Mouse (Mus musculus) midbrain, postnatal 0 days (tissue): ENCODE results near the gene Zfp874a. TPM values are rescaled to one million over a fixed set of nuclear protein-coding genes. Genes with fewer than 3 reads are reported as not detected.
"Not testable (repeated sequence)": the region's sequence is repeated elsewhere in the genome, so short reads cannot be mapped to it uniquely, and the experiment has no call there.

Experiments used
- ATAC-seq: fragments of 200-750 bp; cut with Nextera tagmentation; 2 replicates; pipeline ENCODE4 v1.8.0; 2017; ENCODE audit warnings: moderate number of reproducible peaks, mild to moderate bottlenecking, moderate TSS enrichment, moderate library complexity; ENCODE audit not compliant: low FRiP score
- DNase-seq: peaks from one replicate; pipeline ENCODE4 v3.0.0-alpha.2; 2015; ENCODE audit warnings: low spot score
- H3K27ac ChIP-seq: fragments of 300-500 bp; sonication (generic); 2 replicates; pipeline ENCODE4 v1.5.1; 2014; ENCODE audit warnings: low read depth, mild to moderate bottlenecking, low read length, mixed read lengths
- H3K27me3 ChIP-seq: fragments of 300-500 bp; sonication (generic); 2 replicates; pipeline ENCODE4 v1.6.1; 2014; ENCODE audit warnings: low read length, control low read depth, mixed read lengths; ENCODE audit not compliant: insufficient read depth
- H3K36me3 ChIP-seq: fragments of 300-500 bp; sonication (generic); 2 replicates; pipeline ENCODE4 v1.6.1; 2014; ENCODE audit warnings: low read length, control low read depth, mixed read lengths; ENCODE audit not compliant: insufficient read depth
- H3K4me1 ChIP-seq: fragments of 300-500 bp; sonication (generic); 2 replicates; pipeline ENCODE4 v1.6.1; 2014; ENCODE audit warnings: mild to moderate bottlenecking, control low read depth, antibody characterized with exemption, low read length, mixed read lengths; ENCODE audit not compliant: insufficient read depth
- H3K4me2 ChIP-seq: fragments of 300-500 bp; sonication (generic); 2 replicates; pipeline ENCODE4 v1.6.1; 2014; ENCODE audit warnings: low read depth, mild to moderate bottlenecking, low read length, mixed read lengths; ENCODE audit not compliant: poor library complexity, severe bottlenecking
- H3K4me3 ChIP-seq: fragments of 300-500 bp; sonication (generic); 2 replicates; pipeline ENCODE4 v1.5.1; 2014; ENCODE audit warnings: low read depth, mild to moderate bottlenecking, low read length, moderate library complexity
- H3K9ac ChIP-seq: fragments of 300-500 bp; sonication (generic); replicated peaks from 2 replicates; pipeline ENCODE4 v1.6.1; 2014; ENCODE audit warnings: mild to moderate bottlenecking, low read length, moderate library complexity, mixed read lengths; ENCODE audit not compliant: poor library complexity, severe bottlenecking
- H3K9me3 ChIP-seq: fragments of 300-500 bp; sonication (generic); 2 replicates; pipeline ENCODE4 v1.6.1; 2016; ENCODE audit warnings: low read length, control low read depth
- CTCF ChIP-seq: IDR thresholded peaks from 2 replicates; pipeline ENCODE4 v1.5.1; 2016; ENCODE audit warnings: antibody characterized with exemption, mild to moderate bottlenecking
- WGBS: fragments of 180-500 bp; shearing (Covaris S2); extraction: QIAGEN DNeasy Blood & Tissue Kit; methylation state at CpG from one replicate; pipeline ENCODE4 v1.1.7; 2014; 5-methylcytosine and 5-hydroxymethylcytosine counted together
- polyA plus RNA-seq: library from polyadenylated mRNA; unstranded; fragments of >200 nt; fragmentation: Nextera tagmentation; extraction: Ambion mirVana; gene quantifications from 2 replicates; pipeline ENCODE4 v1.2.1, GENCODE M21; 2015
- total RNA-seq: library from RNA; depleted of rRNA; stranded (reverse); fragments of >200 nt; gene quantifications from 2 replicates; pipeline ENCODE4 v1.2.3, GENCODE M21; 2014; rRNA removed

Gene Zfp874a
- total and polyA plus RNA-seq, 2 experiments from 2014 or later: 3.9 to 4.7 TPM

- no peak for ATAC-seq
- Histone ChIP-seq H3K9ac (no peak overlapping the region), H3K4me3 (no peak overlapping the region), H3K4me1 (no peaks in the 10 kb centered on the region), H3K27me3 (no peaks in the 10 kb centered on the region), H3K4me2 (no peak overlapping the region), H3K27ac (no peak overlapping the region), H3K36me3 (no peaks in the 10 kb centered on the region), H3K9me3 (no peaks in the 10 kb centered on the region)
- TF ChIP-seq CTCF: no peak
- WGBS: 79% methylated on average over 6 of the region's 6 CpGs
- no peak for DNase-seq
Measured at GRCm38 (mm10) chr13:67415759-67416158, 35.7 kb downstream of the Zfp874a start.

- H3K27me3 ChIP-seq, ATAC-seq: not testable (repeated sequence)
Measured at GRCm38 (mm10) chr13:67413634-67414033, 37.8 kb downstream of the Zfp874a start.

GRCm38 (mm10) chr13:67399183-67399903 lies 52.1 kb downstream of the Zfp874a start, which contains the start of gene Zfp429:
Zfp429 (minus strand) TSS chr13:67399819.
- ATAC-seq: peak; percentile 91
- not testable (repeated sequence) for H3K36me3 ChIP-seq, H3K27me3 ChIP-seq, H3K9me3 ChIP-seq, H3K4me1 ChIP-seq, H3K27ac ChIP-seq
- 5% methylated on average over 14 of the region's 16 CpGs for WGBS
- H3K4me2 ChIP-seq: peak within 1 kb of the TSS; percentile 61
- DNase-seq: peak; percentile 75
- H3K4me3 ChIP-seq: peak within 1 kb of the TSS; percentile 56
- H3K9ac ChIP-seq: peak within 1 kb of the TSS; percentile 30

More at GRCm38 (mm10) chr13:67413634-67414033, 37.8 kb downstream of the Zfp874a start:
- peak; percentile 3 for DNase-seq
- not testable (repeated sequence) for H3K9me3 ChIP-seq, H3K36me3 ChIP-seq, H3K9ac ChIP-seq, H3K4me1 ChIP-seq, H3K27ac ChIP-seq, H3K4me3 ChIP-seq, H3K4me2 ChIP-seq
- 63% methylated on average over 3 of the region's 3 CpGs for WGBS
- peak; percentile 61 for TF ChIP-seq CTCF

- H3K36me3 ChIP-seq, H3K4me1 ChIP-seq, ATAC-seq, H3K27ac ChIP-seq, H3K9ac ChIP-seq, H3K27me3 ChIP-seq, H3K9me3 ChIP-seq, H3K4me2 ChIP-seq, DNase-seq, H3K4me3 ChIP-seq: not testable (repeated sequence)
- WGBS: 74% methylated on average over 3 of the region's 3 CpGs
Measured at GRCm38 (mm10) chr13:67376255-67376654, 75.2 kb downstream of the Zfp874a start.

- not testable (repeated sequence) for H3K9ac ChIP-seq
- WGBS: 24% methylated on average over 13 of the region's 15 CpGs
- peak; percentile 82 for ATAC-seq
Measured at GRCm38 (mm10) chr13:67375050-67375911, 76.1 kb downstream of the Zfp874a start, which contains the start of the genes Gm28041 and Zfp456. Gm28041 (minus strand) TSS chr13:67375733. Zfp456 (minus strand) TSS chr13:67375810.

More at GRCm38 (mm10) chr13:67375050-67375911, 76.1 kb downstream of the Zfp874a start, which contains the start of the genes Gm28041 and Zfp456:
- Histone ChIP-seq H3K4me3 (peak within 1 kb of the TSS; percentile 35), H3K4me2 (peak within 1 kb of the TSS; percentile 53)
- not testable (repeated sequence) for H3K9me3 ChIP-seq, H3K36me3 ChIP-seq, H3K4me1 ChIP-seq, H3K27ac ChIP-seq, H3K27me3 ChIP-seq
- peak; percentile 48 for DNase-seq

Other genes with a start within 250 kb of the Zfp874a start
- 13.0 and 15.7 TPM in 2 replicates for gene Zfp458, start 173.2 kb downstream of the Zfp874a start, total RNA-seq
- 3.6 and 3.7 TPM in 2 replicates for gene Zfp458, start 173.2 kb downstream of the Zfp874a start, polyA plus RNA-seq
- 1.3 and 2.8 TPM in 2 replicates for gene Zfp457, start 145.1 kb downstream of the Zfp874a start, total RNA-seq
- 0.44 and 0.49 TPM in 2 replicates for gene Zfp457, start 145.1 kb downstream of the Zfp874a start, polyA plus RNA-seq
- 2.5 and 2.6 TPM in 2 replicates for gene Zfp595, start 119.1 kb downstream of the Zfp874a start, total RNA-seq
- 0.48 and 0.60 TPM in 2 replicates for gene Zfp595, start 119.1 kb downstream of the Zfp874a start, polyA plus RNA-seq
- gene Gm28044, start 91.1 kb downstream of the Zfp874a start, total RNA-seq: not detected in 2 replicates
- not detected in 2 replicates for gene Gm28044, start 91.1 kb downstream of the Zfp874a start, polyA plus RNA-seq
- gene Zfp953, start 91.0 kb downstream of the Zfp874a start, total RNA-seq: 0.71 and 1.3 TPM in 2 replicates
- gene Zfp953, start 91.0 kb downstream of the Zfp874a start, polyA plus RNA-seq: 0.13 and 0.22 TPM in 2 replicates
- gene Gm28041, start 75.9 kb downstream of the Zfp874a start, total RNA-seq: 2.9 TPM in 1 of 2 replicates, not detected in the other
- gene Gm28041, start 75.9 kb downstream of the Zfp874a start, polyA plus RNA-seq: not detected in 2 replicates
- gene Zfp456, start 75.8 kb downstream of the Zfp874a start, total RNA-seq: 0.94 and 1.2 TPM in 2 replicates
- gene Zfp456, start 75.8 kb downstream of the Zfp874a start, polyA plus RNA-seq: 0.13 and 0.19 TPM in 2 replicates
- gene Zfp429, start 51.8 kb downstream of the Zfp874a start, total RNA-seq: 1.7 and 2.5 TPM in 2 replicates
- gene Zfp429, start 51.8 kb downstream of the Zfp874a start, polyA plus RNA-seq: 0.89 and 1.1 TPM in 2 replicates
- 1.3 and 6.0 TPM in 2 replicates for gene Zfp459, start 30.2 kb downstream of the Zfp874a start, total RNA-seq
- gene Zfp459, start 30.2 kb downstream of the Zfp874a start, polyA plus RNA-seq: 1.2 and 1.3 TPM in 2 replicates
- 6.3 and 12.0 TPM in 2 replicates for gene Zfp874b, start 32.6 kb upstream of the Zfp874a start, total RNA-seq
- 2.3 and 2.5 TPM in 2 replicates for gene Zfp874b, start 32.6 kb upstream of the Zfp874a start, polyA plus RNA-seq
- 3.8 and 6.5 TPM in 2 replicates for gene Zfp58, start 48.9 kb upstream of the Zfp874a start, total RNA-seq
- 4.1 and 4.4 TPM in 2 replicates for gene Zfp58, start 48.9 kb upstream of the Zfp874a start, polyA plus RNA-seq
- gene Gm26965, start 74.5 kb upstream of the Zfp874a start, total RNA-seq: 0.27 TPM in 1 of 2 replicates, not detected in the other
- gene Gm26965, start 74.5 kb upstream of the Zfp874a start, polyA plus RNA-seq: 0.20 TPM in 1 of 2 replicates, not detected in the other
- gene Zfp87, start 74.6 kb upstream of the Zfp874a start, total RNA-seq: 35.8 and 36.8 TPM in 2 replicates
- 26.2 and 31.9 TPM in 2 replicates for gene Zfp87, start 74.6 kb upstream of the Zfp874a start, polyA plus RNA-seq
- gene Zfp748, start 102.2 kb upstream of the Zfp874a start, total RNA-seq: 21.7 and 22.5 TPM in 2 replicates
- gene Zfp748, start 102.2 kb upstream of the Zfp874a start, polyA plus RNA-seq: 7.1 and 8.1 TPM in 2 replicates
- 9.4 and 11.6 TPM in 2 replicates for gene Zfp729b, start 158.1 kb upstream of the Zfp874a start, total RNA-seq
- gene Zfp729b, start 158.1 kb upstream of the Zfp874a start, polyA plus RNA-seq: 3.4 and 4.1 TPM in 2 replicates
- not detected in 2 replicates for gene Gm49345, start 186.1 kb upstream of the Zfp874a start, total RNA-seq
- 1.5 and 1.9 TPM in 2 replicates for gene Gm49345, start 186.1 kb upstream of the Zfp874a start, polyA plus RNA-seq
- gene Zfp729a, start 186.2 kb upstream of the Zfp874a start, total RNA-seq: 5.6 and 8.5 TPM in 2 replicates
- 1.8 and 1.9 TPM in 2 replicates for gene Zfp729a, start 186.2 kb upstream of the Zfp874a start, polyA plus RNA-seq
- 12.6 and 22.2 TPM in 2 replicates for gene Zfp738, start 235.4 kb upstream of the Zfp874a start, total RNA-seq
- 7.9 and 10.5 TPM in 2 replicates for gene Zfp738, start 235.4 kb upstream of the Zfp874a start, polyA plus RNA-seq